Mouse (Mus musculus) kidney, postnatal 36 days (tissue): ENCODE measurements around the gene Cldn7.
"Not testable (repeated sequence)": the region's sequence is repeated elsewhere in the genome, so short reads cannot be mapped to it uniquely, and the experiment has no call there.

Experiments
- DNase-seq, 2 experiments: peaks; one replicate each; pipeline ENCODE4 v3.0.0; 2021 to 2022; ENCODE audit warnings: mixed read lengths in 2 of 2

Cldn7 gene

DNA sequence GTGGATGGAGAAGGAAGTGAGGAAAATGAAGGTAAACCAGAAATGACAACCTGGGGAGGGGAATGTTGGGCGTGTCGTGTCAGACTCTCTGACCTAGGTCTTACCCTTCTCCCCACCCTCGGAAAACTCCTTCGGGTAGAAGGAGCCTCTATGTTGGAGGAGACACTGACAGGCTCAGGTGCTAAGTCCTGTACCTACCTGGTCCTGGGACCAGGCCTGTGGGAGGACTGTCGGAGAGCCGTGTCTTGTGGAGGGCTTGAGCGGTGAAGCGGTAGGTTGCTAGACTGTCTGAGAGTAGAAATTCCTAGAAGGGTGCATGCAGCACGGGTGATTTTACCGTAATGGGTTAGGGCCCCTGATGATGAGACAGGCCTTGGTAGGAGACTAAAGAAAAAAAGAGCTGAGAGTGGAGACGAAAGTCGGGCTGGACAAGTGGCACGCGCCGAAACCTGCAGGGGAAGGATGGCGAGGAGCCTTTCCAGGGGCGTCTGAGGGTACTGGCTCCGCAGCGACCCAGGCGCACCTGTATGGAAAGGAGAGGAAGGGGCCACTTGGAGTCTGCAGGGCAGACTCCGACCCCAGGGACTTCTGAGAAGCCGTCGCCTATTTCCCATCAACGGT, at the start of gene Cldn7:
Cldn7 (plus strand) TSS at position 130 of the 621 bp plus-strand sequence.
- no peak for DNase-seq

DNA sequence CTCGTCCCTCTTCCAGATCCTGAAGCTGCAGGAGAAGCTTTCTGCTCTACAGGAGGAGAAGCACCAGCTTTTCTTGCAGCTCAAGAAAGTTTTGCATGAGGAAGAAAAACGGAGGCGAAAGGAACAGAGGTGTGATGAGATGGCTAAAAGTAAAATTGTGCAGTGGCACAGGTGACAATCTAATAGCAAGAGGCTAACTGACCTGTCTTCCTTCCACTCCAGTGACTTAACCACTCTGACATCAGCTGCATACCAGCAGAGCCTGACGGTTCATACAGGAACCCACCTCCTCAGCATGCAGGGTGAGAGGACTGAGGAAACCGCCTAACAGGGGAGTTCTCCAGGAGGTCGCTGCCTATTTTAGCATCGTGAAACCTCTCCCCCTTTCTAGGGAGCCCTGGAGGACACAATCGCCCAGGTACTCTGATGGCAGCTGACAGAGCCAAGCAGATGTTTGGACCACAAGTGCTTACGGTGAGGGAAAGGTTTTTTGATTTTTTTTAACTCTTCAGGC, 49.6 kb upstream of the Cldn7 start:
- DNase-seq: no peak

DNA sequence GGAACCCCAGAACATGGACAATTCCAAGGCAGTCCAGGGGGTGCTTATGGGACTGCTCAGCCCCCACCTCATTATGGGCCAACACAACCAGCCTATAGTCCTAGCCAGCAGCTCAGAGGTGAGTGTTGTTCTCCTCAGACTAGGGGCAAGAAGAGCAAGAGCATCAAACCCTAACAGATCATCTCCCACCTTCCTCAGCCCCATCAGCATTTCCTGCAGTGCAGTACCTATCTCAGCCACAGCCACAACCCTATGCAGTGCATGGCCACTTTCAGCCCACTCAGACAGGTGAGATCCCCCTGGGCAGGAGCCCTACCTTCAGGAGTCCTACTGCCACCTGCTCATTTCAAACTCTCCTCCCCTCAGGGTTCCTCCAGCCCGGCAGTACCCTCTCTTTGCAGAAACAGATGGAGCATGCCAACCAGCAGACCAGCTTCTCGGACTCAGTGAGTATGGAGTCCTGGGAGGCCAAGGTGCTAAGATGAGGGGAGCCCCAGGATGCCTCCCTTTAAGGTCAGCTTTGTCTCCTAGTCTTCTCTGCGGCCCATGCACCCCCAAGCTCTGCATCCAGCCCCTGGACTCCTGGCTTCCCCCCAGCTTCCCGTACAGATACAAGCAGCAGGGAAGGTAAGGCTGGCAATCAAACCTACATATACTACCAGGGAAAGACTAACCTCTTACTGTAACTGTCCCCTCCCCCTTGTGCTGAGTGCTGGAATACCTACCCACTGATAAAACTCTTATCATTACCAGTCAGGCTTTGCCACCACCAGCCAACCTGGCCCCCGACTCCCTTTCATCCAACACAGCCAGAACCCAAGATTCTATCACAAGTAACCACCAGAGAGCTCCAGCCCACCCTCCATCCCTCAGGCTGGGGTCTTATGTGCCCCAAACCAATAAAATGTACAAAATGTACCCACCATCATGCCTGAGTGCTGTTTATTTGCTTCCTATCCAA, 48.6 kb upstream of the Cldn7 start:
- DNase-seq: no peak

DNA sequence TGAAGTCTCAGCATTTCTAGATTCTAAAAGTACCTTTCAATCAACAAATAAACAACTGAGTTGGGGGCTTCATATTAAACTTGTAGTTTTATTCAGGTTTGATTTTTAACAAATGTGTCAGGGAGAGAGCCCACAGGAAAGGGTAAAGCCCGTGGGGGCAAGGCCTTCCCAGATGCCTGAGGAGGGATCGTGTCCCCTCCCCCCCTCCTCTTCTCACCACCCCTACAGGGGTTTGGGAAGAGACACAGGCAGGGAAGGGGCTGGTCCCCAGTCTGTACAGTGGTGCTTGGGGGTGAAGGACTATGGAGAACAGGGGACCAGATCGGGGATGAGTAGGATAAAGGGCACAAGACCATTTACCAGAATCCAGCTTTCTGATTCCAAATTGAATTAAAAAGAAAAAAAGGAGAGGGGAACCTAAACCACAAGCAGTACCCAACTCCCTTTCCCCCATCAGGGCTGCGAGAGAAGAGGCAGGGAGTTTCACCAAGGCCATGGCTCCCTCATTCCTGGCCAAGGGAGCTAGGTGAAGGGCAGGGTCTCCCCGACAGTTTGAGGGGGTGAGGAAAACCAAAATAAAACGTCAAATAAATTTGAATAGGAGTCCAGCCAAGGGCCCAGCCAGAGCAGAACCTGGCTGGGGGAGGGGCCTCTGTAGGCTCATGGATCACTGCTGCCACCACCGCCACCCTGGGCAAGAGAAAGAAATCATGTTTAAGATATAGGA, 47.8 kb upstream of the Cldn7 start:
- not testable (repeated sequence) for DNase-seq

DNA sequence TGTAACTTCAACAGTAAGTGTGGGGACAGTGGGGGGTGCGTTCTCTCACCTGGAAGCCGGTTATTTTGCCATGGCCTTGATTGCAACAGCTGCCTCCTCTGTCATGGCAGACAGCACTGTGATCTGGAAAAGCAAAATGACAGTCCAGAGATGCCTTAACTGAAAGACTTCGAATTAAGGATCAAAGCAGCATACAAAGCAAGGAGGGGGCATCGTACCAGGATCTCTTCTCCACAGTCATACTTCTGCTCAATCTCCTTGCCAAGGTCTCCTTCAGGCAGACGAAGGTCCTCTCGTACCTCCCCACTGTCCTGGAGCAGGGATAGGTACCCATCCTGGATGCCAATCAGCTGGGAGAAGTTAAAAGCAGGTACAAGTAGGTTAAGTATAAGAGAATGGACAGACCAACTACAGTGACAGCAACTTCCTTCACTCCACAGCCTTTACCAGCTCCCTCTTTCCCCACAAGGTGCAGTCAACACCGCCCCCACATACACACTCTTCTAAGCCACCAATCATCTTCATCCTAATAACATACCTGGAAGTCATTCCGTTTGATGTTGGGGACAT, 47.1 kb upstream of the Cldn7 start:
- no peak for DNase-seq

DNA sequence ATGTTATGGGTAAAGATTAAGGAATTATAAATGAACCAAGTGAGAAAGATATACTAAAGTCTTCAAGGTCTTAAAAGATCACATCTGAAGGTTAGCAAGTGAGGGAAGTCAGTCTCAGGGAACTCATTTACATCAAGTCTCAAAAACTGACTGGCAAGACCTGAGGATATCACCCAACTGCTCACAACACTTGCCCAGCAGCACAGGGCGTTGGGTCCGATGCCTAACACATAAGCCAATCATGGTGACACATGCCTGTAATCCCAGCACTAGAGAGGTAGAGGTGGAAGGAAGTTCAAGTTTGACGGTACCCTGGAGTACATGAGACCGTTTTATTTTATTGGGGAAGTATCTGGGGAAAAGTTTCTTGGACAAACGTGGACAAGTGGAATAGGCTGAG, 46.5 kb upstream of the Cldn7 start:
- DNase-seq: no peak

DNA sequence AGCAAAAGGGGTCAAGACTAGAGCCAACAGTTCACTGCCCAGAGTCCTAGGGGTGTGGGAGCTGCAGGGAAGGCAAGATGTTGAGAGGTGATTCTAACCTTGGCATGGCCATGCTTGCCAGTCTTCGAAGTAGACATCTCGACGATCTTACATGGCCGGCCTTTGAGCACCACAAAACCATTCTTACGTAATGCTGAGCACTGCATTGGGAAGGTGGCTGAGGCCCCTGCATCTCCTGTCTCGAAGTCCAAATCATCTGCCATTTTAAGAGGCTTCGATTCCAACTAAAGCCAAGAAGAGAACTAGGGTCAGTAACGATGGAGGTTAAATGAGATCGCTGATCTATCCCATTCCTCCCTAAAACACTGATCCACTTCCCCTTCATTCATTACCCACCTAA, 45.5 kb upstream of the Cldn7 start:
- DNase-seq: no peak

DNA sequence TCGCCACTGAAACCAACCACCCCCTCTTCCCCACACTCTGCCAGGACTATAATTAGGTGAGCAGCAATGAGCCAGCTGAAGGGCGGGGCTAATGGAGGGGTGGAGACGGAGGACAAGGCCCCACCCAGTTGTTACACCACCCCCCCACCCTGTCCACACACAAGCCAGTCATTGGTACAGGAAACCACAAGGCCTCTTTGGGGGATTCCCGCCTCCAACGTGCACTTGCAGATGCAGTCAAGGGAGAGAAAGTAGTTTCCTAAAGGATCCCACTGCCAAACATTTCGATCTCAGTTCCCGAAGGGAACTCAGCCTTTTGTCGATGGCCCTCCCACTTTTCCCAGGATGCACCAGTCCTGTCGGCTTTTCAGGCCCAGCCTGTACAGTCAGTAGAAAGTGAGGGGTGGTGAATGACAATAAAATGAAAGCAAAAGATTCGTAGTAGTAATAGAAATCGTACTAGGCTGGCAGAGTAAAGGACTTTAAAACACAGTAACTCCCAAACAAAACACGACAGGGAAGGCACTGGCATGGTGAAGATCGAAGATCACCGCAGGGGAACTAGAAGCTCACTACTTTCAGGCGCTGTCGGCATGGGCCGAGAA, 44.8 kb upstream of the Cldn7 start:
- DNase-seq: peak; percentile 90 to 92

DNA sequence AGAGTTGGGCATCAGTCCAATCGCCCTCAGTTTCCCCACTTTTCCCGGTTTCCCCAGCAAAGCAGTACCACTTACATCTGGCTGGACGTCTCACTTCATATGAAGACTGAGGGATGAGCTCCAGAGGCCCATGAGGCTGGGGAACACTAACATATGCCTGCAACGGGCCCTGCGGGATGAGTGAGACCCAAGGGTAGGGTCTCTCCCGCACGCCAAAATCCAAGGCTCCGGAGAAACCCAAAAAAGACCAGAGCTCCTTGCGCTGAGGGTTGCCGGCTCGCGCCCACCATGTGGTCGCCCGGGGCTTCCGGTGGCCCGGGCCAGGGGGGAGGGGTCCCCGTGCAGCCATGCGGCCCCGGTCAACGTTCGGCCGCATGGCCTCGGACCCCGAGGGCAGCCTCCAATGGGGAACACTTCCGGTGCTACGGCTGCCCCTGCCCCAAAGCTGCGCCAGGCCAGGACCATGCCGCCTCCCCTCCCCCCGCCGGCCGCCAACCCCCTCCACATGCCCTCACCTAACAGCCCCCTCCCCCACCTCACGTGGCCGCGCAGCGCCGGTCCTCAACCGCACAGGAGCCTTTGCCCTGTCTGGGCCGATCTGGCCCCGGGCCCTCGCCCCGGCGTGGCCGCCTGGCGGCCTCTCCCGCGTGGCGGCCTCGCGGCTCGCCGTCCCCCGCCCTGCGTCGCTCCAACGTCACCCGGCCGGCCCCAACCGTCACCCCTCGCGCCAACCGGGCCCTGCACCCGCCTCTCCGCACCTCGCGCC, 44.1 kb upstream of the Cldn7 start:
- DNase-seq: peak; percentile 60 to 80

DNA sequence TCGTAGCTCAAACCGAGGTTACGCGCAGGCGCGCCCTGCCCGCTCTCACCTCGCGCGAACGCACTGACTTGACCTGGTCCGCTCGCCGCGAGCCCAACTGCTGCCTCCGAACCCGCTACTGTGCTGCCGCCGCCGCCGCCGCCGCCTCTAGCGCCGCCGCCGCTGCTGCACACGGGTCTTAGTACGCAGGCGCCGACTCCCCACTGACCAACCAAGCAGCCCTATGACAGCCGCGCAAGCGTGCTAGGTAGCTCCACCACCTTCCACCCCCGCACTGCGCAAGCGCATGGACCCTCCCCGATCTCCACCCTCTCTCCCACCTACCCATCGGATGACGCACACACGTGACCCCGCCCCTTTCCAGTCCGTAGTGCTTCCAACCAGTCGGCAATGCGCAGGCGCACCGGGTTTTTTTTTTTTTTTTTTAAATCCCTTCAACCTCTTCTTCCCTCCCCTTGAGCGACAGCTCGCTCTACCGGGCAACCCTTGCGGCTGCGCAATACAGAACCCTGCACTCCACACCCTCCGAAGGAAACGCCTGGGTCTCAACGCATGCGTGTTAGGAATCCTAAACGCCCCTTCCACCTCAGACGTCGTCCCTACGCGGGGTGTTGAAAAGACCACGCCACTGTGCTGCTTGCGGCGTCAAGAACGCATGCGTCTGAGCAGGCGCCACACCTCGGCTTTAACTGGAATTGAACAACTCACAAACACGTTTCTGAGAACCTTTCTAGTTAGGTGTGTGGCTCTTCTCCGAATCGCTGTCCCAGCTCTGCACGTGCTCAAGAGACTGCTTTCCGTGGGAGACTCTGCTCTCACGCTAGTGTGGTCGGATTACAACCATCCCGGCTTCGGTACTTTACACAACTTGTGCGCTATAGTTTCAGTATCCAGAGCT, 43.2 kb upstream of the Cldn7 start, which contains the start of gene Eif5a:
Eif5a (minus strand) TSS at position 845 of the 898 bp plus-strand sequence.
- peak; percentile 100 for DNase-seq

DNA sequence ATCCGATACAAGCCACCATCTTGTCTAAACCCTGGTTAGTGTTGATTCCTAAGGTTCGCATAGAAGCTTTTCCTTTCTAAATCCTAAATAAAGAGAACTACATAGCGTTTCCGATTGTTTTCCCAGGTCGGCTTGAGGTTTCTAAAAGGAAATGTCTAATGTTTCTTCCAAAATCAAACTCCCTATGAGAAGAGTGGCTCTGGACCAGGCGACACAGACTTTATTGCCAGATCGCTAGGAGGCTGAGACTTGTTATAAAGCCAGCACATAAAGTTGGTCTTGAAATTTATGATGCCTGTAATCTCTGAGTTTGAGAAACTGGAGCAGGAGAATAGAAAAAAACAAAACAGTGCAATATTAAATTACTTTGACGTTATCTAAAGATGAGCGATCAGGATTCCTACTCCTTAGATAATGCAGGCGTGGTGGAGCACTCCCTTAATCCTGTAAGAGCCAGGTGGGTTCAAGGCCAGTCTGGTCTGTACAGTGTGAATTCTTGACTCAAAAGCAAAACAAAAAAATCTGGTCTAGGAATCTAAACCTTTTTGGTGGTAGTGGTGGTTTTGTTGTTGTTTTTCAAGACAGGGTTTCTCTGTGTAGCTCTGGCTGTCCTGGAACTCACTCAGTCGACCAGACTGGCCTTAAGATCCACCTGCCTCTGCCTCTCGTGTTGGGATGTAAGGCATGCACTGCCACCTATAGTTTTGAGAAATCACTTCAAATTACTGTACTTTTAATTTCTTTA, 42.4 kb upstream of the Cldn7 start:
- no peak for DNase-seq

DNA sequence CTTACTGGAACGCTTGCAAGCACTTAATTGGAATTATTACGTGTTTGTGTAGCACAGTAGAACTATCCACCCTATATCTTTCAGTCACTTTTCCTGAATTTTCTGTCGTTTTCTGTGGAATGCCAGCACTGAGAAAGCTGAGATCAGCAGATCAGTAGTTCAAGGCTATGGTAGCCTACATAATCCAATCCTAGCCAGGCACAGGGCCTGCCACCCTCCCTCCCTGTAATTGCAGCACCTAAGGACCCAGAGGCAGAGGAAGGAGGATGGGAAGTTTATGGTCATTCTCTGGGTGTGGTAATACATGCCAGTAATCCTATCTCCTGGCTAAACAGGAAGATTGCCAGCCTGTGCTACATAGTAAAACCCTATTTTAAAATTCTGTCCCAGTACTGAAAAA, 41.8 kb upstream of the Cldn7 start:
- no peak for DNase-seq

DNA sequence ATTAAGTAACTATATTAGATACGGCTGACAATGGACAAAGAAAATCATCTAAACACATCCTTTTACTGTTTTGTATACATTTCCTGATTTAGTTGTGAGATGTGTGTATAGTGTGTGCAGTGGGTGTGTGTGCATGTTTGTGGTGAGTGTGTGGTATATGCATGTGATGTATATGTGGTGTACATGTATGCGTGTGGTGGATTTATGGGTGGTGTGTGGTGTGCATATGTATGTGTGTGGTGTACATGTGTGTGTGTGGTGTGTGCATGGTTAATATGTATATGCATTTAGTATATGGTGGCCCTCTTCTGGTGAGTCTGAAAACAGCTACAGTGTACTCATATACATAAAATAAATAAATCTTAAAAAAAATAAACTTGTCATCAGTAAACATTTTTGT, 37.1 kb upstream of the Cldn7 start:
- DNase-seq: no peak

DNA sequence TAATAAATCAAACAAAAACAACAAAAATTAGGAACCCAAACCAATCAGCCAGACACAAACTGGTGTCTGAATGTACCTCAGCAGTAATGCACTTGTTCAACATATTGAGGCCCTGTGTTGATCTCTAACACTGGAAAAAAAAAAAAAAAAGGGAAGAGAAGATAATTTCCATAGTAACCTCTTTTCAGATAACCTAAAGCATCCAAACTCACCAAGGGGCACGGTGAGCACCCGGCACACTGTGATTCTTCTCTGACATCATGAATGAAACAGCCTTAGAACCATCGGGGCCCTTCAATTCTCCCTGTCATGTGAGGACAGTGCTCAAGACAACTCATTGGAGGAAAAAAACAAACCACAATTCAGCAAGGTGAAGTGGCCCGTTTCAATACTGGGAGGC, 34.9 kb upstream of the Cldn7 start:
- no peak for DNase-seq

DNA sequence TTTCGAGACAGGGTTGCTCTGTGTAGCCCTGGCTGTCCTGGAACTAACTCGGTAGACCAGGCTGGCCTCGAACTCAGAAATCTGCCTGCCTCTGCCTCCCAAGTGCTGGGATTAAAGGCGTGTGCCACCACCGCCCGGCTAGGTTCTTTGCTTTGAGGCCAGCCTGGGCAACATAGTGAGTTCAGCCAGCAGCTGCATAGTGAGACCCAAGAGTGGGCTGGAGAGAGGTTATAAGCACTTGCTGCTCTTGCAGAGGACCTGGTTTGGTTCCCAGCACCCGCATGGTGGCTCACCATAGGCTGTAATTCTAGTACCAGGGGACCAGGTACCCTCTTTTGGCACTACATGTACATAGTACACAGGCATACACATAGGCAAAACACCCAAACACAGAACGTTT, 34.4 kb upstream of the Cldn7 start:
- not testable (repeated sequence) for DNase-seq

DNA sequence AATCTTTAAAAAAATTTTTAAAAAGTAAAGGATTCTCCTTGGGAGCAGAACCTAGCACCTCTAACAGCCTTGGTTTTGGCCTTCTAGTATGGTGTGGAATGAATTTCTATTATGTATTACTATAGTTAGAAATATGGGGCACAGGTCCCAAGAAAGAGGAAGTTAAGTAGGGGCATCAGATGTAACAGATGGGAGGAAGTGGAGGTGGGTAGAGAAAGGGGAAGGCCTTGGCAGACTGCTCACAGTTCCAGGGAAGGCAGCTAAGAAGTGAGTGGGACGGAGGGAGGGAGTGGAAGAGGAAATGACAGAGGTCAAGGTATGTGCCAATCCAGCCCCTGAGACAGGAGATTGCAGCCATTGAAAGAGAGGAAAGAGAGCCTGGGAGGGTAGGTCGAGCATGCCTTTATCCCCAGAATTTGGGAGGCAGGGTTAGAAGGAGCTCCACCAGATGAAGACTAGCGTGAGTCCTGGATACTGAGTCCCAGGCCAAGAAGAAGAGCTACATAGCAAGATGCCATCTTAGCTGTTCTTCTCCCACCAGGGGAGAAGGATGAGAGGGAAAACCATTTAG, 33.5 kb upstream of the Cldn7 start:
- no peak for DNase-seq

DNA sequence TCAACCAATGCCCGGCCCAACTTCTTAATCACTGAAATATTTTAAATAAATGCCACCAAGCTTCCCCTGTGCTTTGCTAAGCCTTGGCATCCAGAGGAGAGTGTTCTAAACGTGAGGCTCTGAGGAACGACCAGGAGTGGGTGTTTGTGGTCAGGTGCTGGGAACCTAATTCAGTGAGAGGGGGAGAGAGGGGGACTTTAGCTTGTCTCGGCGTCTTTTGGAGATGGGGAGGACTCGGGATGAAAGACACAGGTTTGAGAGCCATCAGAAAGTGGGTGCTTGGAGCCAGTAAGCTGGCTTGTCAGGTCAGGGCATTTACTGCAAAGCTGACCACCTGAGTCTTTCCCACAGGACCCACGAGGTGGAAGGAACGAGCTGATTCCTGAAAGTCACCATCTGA, 32.8 kb upstream of the Cldn7 start:
- no peak for DNase-seq

DNA sequence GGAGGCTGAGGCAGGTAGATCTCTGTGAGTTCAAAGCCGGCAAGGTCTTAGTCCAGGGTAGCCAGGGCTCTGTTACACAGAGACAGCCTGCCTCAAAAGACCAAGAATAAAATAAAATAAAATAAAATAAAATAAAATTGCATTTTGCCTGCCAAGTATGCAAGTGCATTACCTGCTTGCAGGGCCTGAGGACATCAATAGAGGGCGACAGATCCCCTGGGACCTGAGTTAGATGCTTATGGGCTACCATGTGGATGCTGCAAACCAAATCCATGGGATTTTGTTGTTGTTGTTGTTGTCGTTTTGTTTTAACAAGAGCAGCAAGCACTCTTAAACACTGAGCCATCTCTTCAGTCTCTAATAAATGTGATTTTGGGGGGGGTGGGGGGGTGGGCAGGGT, 32.3 kb upstream of the Cldn7 start:
- DNase-seq: peak in 1 of 2 experiments; percentile 52

DNA sequence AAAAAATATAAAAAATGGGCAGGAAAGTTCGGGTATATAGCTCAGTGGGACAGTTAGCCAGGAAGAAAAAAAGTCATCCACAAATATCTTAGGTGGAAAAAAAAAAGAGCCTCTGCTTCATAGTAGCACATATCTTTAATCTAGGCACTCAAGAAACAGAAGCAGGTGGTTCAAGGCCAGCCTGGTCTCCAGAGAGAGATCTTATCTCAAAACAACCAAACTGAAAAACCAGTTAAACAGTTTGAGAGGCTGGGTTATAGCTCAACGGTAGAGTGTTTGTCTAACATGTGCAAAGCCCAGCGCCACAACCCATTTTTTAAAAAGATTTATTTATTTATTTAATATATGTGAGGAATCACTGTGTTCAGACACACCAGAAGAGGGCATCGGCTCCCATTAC, 31.5 kb upstream of the Cldn7 start:
- DNase-seq: no peak
